Mouse (Mus musculus): Measurements from ENCODE around the gene Pcnx.

GRCm38 (mm10) chr12:81836162-81836561 is 23.7 kb upstream of the Pcnx start:
- TF ChIP-seq POLR2A (IDR thresholded peaks at IDR 0.05; ENCODE audit: low read depth, low read length) (no peak), CTCF (IDR thresholded peaks at IDR 0.05; ENCODE audit: extremely low read depth, insufficient read length, insufficient replicate concordance, low read depth, low read length) (no peak)
